Mouse (Mus musculus): Measurements from ENCODE around the gene P2rx5.

DNA sequence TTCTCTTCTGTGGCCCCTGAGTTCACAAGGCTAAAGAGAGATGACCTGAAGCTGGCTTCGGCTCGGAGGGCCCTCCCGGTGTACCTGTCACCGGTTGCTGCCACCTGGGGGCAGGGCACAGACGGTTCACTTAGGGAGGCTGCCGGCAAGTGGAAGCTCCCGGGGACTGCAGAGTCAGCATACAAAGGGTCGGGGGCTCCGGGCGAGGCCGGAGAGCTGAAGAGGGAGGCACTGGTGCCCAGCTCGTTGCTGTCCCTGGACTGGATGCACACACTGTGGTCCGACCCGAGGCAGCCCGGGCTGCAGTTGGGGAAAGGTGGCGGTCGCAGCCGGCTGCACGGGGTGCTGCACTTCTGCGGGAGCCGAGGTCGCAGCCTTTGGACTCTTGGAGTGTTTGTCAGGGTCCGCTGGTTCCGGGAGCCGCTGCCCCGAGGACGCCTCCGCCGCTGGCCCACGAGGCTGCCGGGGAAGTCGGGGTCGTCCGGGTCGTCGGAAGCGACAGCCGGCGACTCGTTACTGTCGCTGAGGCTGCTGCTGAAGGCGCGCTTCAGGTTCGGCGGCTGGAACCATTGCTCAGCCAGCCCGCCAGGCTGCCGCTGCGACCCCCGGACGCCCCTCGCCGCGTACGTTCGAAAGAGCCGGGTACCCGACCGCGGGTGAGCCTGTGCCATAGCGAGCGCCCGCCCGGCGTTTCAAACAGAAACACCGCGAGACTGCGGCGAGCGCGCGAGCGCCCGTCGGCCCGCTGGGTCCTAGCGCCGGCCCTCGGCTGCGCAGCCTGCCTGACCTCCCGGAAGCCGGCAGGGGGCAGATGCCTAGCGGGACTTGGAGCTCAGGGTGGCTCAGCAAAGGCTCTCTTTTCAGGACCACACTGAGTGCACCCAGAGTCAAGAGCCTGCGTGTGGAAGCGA, 22.4 kb upstream of the P2rx5 start, which contains the start of gene Haspin:
- TF ChIP-seq USF1 (IDR thresholded peaks at IDR 0.05; ENCODE audit: low read depth) (no peak), CTCF (IDR thresholded peaks at IDR 0.05; ENCODE audit: control insufficient read depth, insufficient read depth, insufficient read length) (peak; percentile 98), MAX (IDR thresholded peaks at IDR 0.05) (peak; percentile 82)
